Mouse (Mus musculus): ENCODE data around the gene H2-M10.4. TPM values are rescaled to one million over a fixed set of nuclear protein-coding genes. Genes with fewer than 3 reads are reported as not detected.
"Not testable (repeated sequence)": the region's sequence is repeated elsewhere in the genome, so short reads cannot be mapped to it uniquely, and the experiment has no call there.

The H2-M10.4 gene
- not detected for total RNA-seq (2021)
- long read RNA-seq, experiment 1, result 0 reads
- long read RNA-seq, experiment 2, result 0 reads

DNA sequence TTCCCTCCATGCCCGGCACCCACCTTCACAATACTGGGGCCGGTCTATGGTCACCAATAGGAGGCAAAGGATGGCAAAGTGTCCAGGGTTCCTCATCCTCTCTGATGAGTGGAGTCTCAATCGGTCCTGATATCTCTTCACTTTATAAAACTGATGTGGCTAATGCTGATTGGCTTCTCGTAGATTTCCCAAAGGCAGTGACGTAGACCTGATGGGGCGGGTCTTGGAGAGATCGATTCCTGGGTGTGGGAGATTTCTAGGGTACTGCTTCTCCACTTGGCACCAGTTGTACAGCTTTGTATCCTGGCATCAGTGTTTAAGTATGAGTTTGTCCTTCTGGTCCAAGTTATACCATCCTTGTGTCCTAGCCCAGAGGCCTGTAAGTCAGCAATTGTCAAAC is at the start of gene H2-M10.4:
Gene H2-M10.4, minus strand, starts transcription at position 101 of the 400 bp plus-strand sequence.
- H3K4me3 ChIP-seq, result no peak within 1 kb of the TSS
- no peak for TF ChIP-seq CTCF (IDR thresholded peaks at IDR 0.05)
- no peak for DNase-seq
- H3K27ac ChIP-seq, result no peak within 1 kb of the TSS
- intact Hi-C loops (cut with DNase I), result no loop called here

DNA sequence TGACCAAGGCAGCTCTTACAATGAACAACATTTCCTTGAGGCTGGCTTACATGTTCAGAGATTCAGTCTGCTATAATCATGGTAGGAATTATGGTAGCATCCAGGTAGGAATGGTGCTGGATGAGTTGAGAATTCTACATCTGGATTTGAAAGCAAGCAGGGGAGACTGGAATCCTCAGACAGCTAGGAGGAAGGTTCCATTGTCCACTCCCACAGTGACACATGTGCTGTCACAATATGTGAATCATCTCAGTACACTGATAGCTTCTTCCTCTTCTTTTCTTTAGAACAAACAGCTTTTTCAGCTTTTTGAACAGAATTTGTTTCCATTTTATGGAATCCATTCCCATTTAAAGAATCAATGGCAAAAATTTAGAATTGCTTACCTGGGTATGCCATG is 41.8 kb upstream of the H2-M10.4 start:
- H3K4me3 ChIP-seq, result no peak overlapping the region
- no peak overlapping the region for H3K27ac ChIP-seq
- DNase-seq, result no peak
- intact Hi-C loops (cut with DNase I), result no loop called here
- TF ChIP-seq CTCF (IDR thresholded peaks at IDR 0.05), result no peak

DNA sequence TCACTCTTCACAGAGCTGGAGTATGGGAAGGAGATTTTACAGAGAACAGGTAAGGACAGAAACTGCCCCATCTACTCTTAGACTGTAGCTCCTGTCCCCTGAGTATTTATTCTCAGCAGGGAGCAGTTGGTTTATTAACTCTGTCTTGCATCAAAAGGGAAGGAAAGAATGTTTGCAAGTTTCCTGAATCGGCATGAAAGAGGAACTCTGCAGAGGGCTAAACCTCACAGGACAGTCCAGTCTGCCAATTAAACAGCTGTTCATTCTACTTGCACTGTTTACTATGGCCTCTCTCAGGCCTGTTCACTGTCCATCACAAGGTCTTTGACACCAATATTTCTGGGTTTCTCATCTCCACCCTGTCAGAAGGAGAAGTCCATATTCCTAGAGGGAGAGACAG is 38.3 kb upstream of the H2-M10.4 start:
- H3K27ac ChIP-seq, result no peak overlapping the region
- no peak for DNase-seq
- no peak overlapping the region for H3K4me3 ChIP-seq
- TF ChIP-seq CTCF (IDR thresholded peaks at IDR 0.05), result no peak
- intact Hi-C loops (cut with DNase I), result no loop called here

DNA sequence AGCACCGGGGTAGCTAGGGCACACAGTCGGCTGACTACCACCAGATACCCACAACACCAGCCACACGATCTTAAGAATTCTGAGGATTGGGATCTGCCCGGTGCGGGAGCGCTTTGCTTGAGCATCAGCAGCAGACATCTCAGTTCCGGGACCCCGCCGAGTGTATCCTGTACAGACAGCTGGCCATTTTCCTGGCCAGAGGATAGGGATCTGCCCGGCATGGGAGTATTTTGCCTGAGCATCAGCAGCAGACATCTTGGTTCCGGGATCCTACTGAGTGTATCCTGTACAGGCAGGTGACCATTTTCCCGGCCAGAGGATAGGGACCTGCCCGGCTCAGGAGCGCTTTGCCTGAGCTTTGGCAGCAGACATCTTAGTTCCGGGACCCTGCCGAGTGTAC is 26.0 kb upstream of the H2-M10.4 start:
- DNase-seq; intact Hi-C loops (cut with DNase I); H3K27ac ChIP-seq; H3K4me3 ChIP-seq: not testable (repeated sequence)

DNA sequence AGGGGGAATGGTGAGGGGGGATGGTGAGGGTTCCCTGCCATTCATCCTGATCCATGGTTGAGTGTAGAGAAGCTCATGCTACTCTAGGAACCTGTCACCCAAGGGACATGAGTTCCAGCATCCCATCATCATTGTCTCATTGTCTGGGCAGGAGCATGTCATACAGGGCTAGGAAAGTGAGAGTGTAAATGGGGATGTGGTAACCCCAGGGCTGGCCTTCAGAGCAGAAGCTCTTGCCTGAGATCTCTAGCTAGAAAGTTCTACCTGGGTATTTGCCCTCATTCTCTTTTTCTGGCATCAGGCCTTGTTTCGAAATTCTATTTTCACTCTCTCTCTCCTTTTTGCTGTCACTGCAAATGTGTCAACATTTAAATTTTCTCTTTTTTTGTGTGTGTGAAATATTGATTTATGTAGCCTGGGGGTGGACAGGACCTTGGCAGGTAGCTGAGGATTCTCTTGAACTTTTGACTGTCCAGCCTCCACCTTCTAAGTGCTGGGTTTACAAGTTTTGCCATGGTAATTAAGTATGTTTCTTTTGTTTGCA is 24.6 kb upstream of the H2-M10.4 start:
- DNase-seq, result no peak
- TF ChIP-seq CTCF (IDR thresholded peaks at IDR 0.05), result no peak
- Histone ChIP-seq H3K4me3 (no peak overlapping the region), H3K27ac (no peak overlapping the region)
- intact Hi-C loops (cut with DNase I), result no loop called here

DNA sequence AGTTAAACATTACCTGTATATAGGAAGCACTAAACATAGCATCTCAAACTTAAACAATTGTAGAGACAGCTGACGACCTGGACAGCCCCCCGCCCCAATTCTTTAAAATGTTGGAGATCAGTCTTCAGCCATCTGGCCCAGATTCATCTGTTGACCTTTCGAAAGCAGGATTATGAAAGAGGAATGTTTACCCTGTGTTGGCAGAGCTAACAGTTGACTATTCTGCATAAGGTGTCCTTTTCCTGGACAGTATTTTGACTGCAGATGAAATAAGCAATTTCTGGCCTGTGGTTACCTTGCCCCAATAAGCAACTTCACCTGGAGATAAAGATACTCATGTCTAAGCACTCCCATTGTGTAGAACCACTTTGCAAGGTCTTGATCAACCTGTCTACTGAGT is 21.7 kb upstream of the H2-M10.4 start:
- DNase-seq, result no peak
- H3K27ac ChIP-seq, result no peak overlapping the region
- intact Hi-C loops (cut with DNase I), result no loop called here
- no peak for TF ChIP-seq CTCF (IDR thresholded peaks at IDR 0.05)
- H3K4me3 ChIP-seq, result no peak overlapping the region

DNA sequence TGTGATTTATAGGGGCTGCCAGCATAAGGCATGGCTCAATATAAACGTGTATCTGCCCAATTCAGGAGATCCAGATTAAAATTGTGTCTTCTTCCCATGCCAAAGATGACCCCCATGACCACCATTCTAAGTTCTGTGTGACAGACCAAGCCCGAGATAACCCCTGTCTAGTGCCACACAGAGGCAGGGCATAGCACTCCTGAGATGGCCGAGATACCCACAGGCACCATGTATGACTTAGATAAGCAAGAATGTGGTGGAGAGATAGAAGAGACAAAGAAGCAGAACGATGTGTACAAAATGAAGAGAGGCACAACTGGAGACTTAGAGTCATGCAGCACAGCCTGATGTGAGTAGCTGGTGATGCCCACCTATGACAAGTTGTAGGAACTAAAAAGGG is 5.9 kb downstream of the H2-M10.4 start:
- TF ChIP-seq CTCF (IDR thresholded peaks at IDR 0.05), result no peak
- no peak overlapping the region for H3K27ac ChIP-seq
- DNase-seq, result no peak
- H3K4me3 ChIP-seq, result no peak overlapping the region
- intact Hi-C loops (cut with DNase I), result no loop called here

DNA sequence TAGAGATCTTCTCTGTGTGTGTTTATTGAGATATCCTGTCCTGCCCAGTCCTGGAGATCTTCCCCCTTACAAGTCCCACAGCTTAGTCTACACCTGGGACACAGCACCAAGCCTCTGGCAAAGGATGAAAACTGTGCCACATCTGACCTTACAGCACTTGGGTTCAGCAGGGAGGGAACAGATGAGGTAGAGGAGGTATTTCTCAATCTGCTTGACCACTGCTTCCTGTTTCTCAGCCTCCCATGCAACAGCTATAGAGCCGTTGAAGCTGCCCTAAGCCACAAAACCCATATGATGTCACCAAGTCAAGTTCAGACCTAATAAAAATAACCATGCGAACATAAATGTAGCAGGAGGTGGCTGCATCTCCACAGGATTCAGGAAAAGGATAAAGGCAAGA is 30.7 kb downstream of the H2-M10.4 start:
- intact Hi-C loops (cut with DNase I), result no loop called here
- no peak for TF ChIP-seq CTCF (IDR thresholded peaks at IDR 0.05)
- Histone ChIP-seq H3K27ac (no peak overlapping the region), H3K4me3 (no peak overlapping the region)
- no peak for DNase-seq

DNA sequence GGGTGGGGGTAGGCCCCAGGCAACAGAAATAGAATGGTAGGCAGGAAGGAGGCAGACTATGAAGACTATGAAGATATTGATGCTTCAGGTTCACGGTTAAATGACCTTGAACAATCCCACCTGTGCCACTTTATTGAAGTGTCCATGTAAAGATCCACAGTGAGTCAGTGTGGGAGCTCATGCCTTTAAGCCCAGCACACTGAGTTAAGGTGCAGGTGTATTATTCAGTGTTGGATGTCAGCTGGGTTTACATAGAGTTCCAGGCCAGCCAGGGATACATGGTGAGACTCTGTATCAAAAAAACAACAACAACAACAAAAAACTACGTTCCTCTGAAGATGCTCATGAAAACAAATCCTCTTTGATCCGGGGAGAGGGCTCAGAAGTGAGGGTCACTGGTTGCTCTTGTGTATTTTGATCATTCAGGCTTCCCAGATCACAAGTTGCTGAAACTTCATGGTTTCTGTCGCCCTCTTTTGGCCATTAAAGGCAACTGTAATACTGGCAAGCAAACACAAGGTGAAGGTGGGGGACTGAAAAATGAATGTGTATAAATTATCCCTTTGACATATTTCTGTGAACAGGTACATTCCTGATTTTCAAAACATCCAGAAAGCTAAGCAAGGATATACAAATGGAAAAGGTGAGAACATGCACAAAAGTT is 43.9 kb downstream of the H2-M10.4 start:
- Histone ChIP-seq H3K4me3 (no peak overlapping the region), H3K27ac (no peak overlapping the region)
- peak; percentile 81 for TF ChIP-seq CTCF (IDR thresholded peaks at IDR 0.05)
- intact Hi-C loops (cut with DNase I), result loop anchor here (5.0 kb wide), 2 partner anchors 61 to 111 kb away; no protein-coding TSS in a partner anchor
- no peak for DNase-seq

DNA sequence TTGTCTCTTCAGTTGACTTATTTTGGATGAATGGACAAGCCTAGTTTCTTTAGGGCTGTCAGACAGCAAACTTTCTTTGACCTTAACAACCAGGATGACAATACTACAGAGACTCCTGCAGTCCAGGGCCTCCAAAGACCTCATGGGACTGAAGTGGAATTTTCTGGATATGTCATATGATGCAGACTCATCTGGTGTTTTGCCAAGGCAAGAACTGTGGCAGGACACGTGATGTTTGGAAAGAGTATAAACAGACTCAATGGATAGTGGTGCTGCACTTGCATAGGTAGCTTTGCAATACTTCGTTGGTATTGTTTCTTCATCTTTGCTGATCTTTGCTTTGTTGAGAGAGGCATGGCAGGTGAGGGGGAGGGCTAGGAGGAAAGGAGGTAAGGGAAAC is 44.7 kb downstream of the H2-M10.4 start:
- no peak overlapping the region for H3K27ac ChIP-seq
- TF ChIP-seq CTCF (IDR thresholded peaks at IDR 0.05), result no peak
- no peak for DNase-seq
- no peak overlapping the region for H3K4me3 ChIP-seq
- intact Hi-C loops (cut with DNase I), result loop anchor here (5.0 kb wide), 2 partner anchors 60 to 110 kb away; no protein-coding TSS in a partner anchor

DNA sequence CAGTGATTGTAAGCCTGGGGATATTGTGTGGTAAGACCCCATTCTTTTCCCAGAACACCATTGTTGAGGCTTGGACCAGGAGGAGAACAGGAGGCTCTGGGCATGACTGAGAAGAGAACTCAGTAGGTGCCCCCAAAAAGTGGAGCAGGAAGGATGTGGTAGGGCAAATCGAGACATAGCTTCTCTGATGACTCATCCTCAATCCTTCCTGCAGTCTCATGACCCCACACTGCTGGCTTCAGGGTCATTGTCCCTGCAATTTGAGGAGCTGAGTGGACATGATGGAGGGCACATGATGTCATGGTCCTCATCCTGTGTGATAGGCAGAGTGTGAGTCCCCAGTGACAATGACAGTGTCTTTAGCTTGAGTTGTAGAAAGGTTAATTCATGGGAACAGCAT is 46.7 kb downstream of the H2-M10.4 start:
- no peak overlapping the region for H3K4me3 ChIP-seq
- intact Hi-C loops (cut with DNase I), result loop anchor here (5.0 kb wide), 2 partner anchors 58 to 108 kb away; no protein-coding TSS in a partner anchor
- no peak for TF ChIP-seq CTCF (IDR thresholded peaks at IDR 0.05)
- no peak overlapping the region for H3K27ac ChIP-seq
- no peak for DNase-seq

DNA sequence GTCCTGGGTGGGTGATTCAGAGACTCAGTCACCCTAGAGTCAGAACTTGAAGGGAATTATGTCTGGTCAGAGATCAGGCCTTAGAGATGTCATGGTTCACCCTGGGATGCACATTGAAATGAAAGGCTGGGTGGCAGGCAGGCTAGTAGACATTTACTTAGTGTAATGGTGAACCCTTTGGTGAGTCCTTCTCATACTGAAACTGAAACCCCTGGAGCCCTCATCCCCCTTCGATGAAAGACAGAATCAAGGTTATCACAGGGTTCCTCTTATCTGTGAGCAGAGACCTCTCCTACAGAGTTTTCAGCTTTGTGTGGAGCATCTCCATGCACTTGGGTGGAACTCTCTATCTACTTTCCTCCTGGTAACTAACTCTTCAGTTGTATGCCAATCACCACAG is 47.8 kb downstream of the H2-M10.4 start:
- Histone ChIP-seq H3K4me3 (no peak overlapping the region), H3K27ac (no peak overlapping the region)
- intact Hi-C loops (cut with DNase I), result no loop called here
- no peak for DNase-seq
- TF ChIP-seq CTCF (IDR thresholded peaks at IDR 0.05), result no peak

Other genes starting within 250 kb of the H2-M10.4 start
- gene Rpp21, start 204.3 kb downstream of the H2-M10.4 start, total RNA-seq (2021), result 10 to 100 TPM; 36.5 to 41.1 TPM
- gene Trim39, start 190.1 kb downstream of the H2-M10.4 start, total RNA-seq (2021), result 1 to 10 TPM; 7.3 to 7.4 TPM
- gene H2-M10.2, start 175.8 kb downstream of the H2-M10.4 start, total RNA-seq (2021), result not detected
- not detected for gene H2-M10.1, start 136.2 kb downstream of the H2-M10.4 start, total RNA-seq (2021)
- gene H2-M10.3, start 93.9 kb downstream of the H2-M10.4 start, total RNA-seq (2021), result not detected
- gene H2-M11, start 84.7 kb upstream of the H2-M10.4 start, total RNA-seq (2021), result not detected
- gene H2-M9, start 180.3 kb upstream of the H2-M10.4 start, total RNA-seq (2021), result not detected
- not detected for gene H2-M1, start 209.9 kb upstream of the H2-M10.4 start, total RNA-seq (2021)